In genomic region chr2:69578206-69578605, GRCm38 (mm10) we compare ENCODE assay signal across 28 mouse cellular contexts. TPM values are rescaled to one million over a fixed set of nuclear protein-coding genes. Genes with fewer than 3 reads are reported as not detected.
DNase-seq lines count a peak whose midpoint lies in the region; ATAC-seq and TF ChIP-seq lines count a peak whose summit lies in the region.
"Had no signal": no experiment of that assay in that cellular context is flagged by ENCODE, and none has a peak within 500 bp of the region (broad histone marks: within the 10 kb centered on the region; RNA-seq: fewer than 3 reads in every experiment).

No protein-coding gene starts in this region.

- no peak overlapping the region for H3K9ac ChIP-seq in hindbrain, embryonic 14.5 days
- H3K9ac ChIP-seq in hindbrain, embryonic 13.5 days, result no peak overlapping the region
- no peak overlapping the region for H3K9ac ChIP-seq in midbrain, embryonic 11.5 days (ENCODE audit: low read length)
- H3K9ac ChIP-seq: embryonic facial prominence, embryonic 15.5 days; hindbrain, embryonic 15.5 days; intestine, embryonic 15.5 days; limb, embryonic 15.5 days; liver, embryonic 13.5 days; neural tube, embryonic 12.5 days; stomach, embryonic 15.5 days had no signal

- no peaks in the 10 kb centered on the region for H3K36me3 ChIP-seq in hindbrain, embryonic 14.5 days (replicated peaks; ENCODE audit: control insufficient read depth, insufficient read depth)
- H3K36me3 ChIP-seq in hindbrain, embryonic 13.5 days, result no peaks in the 10 kb centered on the region
- no peaks in the 10 kb centered on the region for H3K36me3 ChIP-seq in midbrain, embryonic 11.5 days (ENCODE audit: control insufficient read depth, insufficient read depth, low read length)
- no peaks in the 10 kb centered on the region for H3K36me3 ChIP-seq in midbrain, embryonic 10.5 days
- H3K36me3 ChIP-seq: embryonic facial prominence, embryonic 10.5 days; embryonic facial prominence, embryonic 15.5 days; hindbrain, embryonic 15.5 days; intestine, embryonic 15.5 days; limb, embryonic 10.5 days; limb, embryonic 15.5 days; liver, embryonic 13.5 days; neural tube, embryonic 12.5 days; stomach, embryonic 15.5 days had no signal

- no peaks in the 10 kb centered on the region for H3K9me3 ChIP-seq in hindbrain, embryonic 14.5 days (ENCODE audit: control insufficient read depth, low read length)
- H3K9me3 ChIP-seq in hindbrain, embryonic 13.5 days, result no peaks in the 10 kb centered on the region
- no peaks in the 10 kb centered on the region for H3K9me3 ChIP-seq in midbrain, embryonic 11.5 days (ENCODE audit: control insufficient read depth, low read length)
- H3K9me3 ChIP-seq in midbrain, embryonic 10.5 days (replicated peaks), result no peaks in the 10 kb centered on the region
- H3K9me3 ChIP-seq: embryonic facial prominence, embryonic 10.5 days; embryonic facial prominence, embryonic 15.5 days; hindbrain, embryonic 15.5 days; intestine, embryonic 15.5 days; limb, embryonic 10.5 days; limb, embryonic 15.5 days; liver, embryonic 13.5 days; neural tube, embryonic 12.5 days; stomach, embryonic 15.5 days had no signal

- DNase-seq in hindbrain, embryonic 14.5 days (ENCODE audit: low spot score), result peak; percentile 67
- peak; percentile 70 for DNase-seq in midbrain, embryonic 11.5 days (ENCODE audit: low spot score, missing footprints)
- DNase-seq in midbrain, embryonic 10.5 days (ENCODE audit: low spot score), result no peak
- DNase-seq in NIH3T3 (ENCODE audit: low read depth), result peak; percentile 10
- DNase-seq in brain, embryonic 14.5 days (ENCODE audit: low read depth), result peak; percentile 79
- DNase-seq: adrenal gland, adult 2 months; adrenal gland, postnatal 36 days; B cell, adult 2 months; cerebellum, adult 8-10 months; cerebellum, postnatal 25 days; gastrocnemius, postnatal 10 days; kidney, adult 8-10 months; kidney, postnatal 10 days; layer of hippocampus, postnatal 36 days; liver, embryonic 13.5 days; lung, adult 18-20 months; lung, postnatal 10 days; right cerebral cortex, postnatal 25 days had no signal

- H3K4me3 ChIP-seq in hindbrain, embryonic 14.5 days (replicated peaks; ENCODE audit: low read length), result no peak overlapping the region
- no peak overlapping the region for H3K4me3 ChIP-seq in hindbrain, embryonic 13.5 days
- no peak overlapping the region for H3K4me3 ChIP-seq in midbrain, embryonic 11.5 days (ENCODE audit: low read depth, low read length)
- H3K4me3 ChIP-seq in midbrain, embryonic 10.5 days, result no peak overlapping the region
- H3K4me3 ChIP-seq: embryonic facial prominence, embryonic 10.5 days; embryonic facial prominence, embryonic 15.5 days; hindbrain, embryonic 15.5 days; intestine, embryonic 15.5 days; limb, embryonic 10.5 days; limb, embryonic 15.5 days; liver, embryonic 13.5 days; neural tube, embryonic 12.5 days; stomach, embryonic 15.5 days had no signal

- no peaks in the 10 kb centered on the region for H3K4me1 ChIP-seq in hindbrain, embryonic 14.5 days (replicated peaks; ENCODE audit: control insufficient read depth, insufficient read depth, low read length)
- H3K4me1 ChIP-seq in hindbrain, embryonic 13.5 days (replicated peaks), result no peaks in the 10 kb centered on the region
- H3K4me1 ChIP-seq in midbrain, embryonic 11.5 days (ENCODE audit: control insufficient read depth, insufficient read depth, low read length), result peaks cover 7% of the 10 kb centered on the region; the same call in 1 of the 2 replicates
- H3K4me1 ChIP-seq in midbrain, embryonic 10.5 days, result peaks cover 41% of the 10 kb centered on the region
- H3K4me1 ChIP-seq: embryonic facial prominence, embryonic 10.5 days; embryonic facial prominence, embryonic 15.5 days; intestine, embryonic 15.5 days; limb, embryonic 10.5 days; limb, embryonic 15.5 days; liver, embryonic 13.5 days; stomach, embryonic 15.5 days had no signal

- TF ChIP-seq POLR2A in brain, embryonic 14.5 days (IDR thresholded peaks at IDR 0.05; ENCODE audit: borderline replicate concordance, extremely low read depth, insufficient read depth, insufficient read length, poor library complexity, severe bottlenecking), result no peak

- 66% methylated on average over 8 of the region's 8 CpGs for WGBS in hindbrain, embryonic 14.5 days
- WGBS in hindbrain, embryonic 13.5 days, result 71% methylated on average over 8 of the region's 8 CpGs
- 87% methylated on average over 8 of the region's 8 CpGs for WGBS in midbrain, embryonic 11.5 days
- 90% methylated on average over 8 of the region's 8 CpGs for WGBS in midbrain, embryonic 10.5 days

- no peak overlapping the region for H3K4me2 ChIP-seq in hindbrain, embryonic 14.5 days (replicated peaks)
- no peak overlapping the region for H3K4me2 ChIP-seq in hindbrain, embryonic 13.5 days
- no peak overlapping the region for H3K4me2 ChIP-seq in midbrain, embryonic 11.5 days
- H3K4me2 ChIP-seq: embryonic facial prominence, embryonic 15.5 days; hindbrain, embryonic 15.5 days; intestine, embryonic 15.5 days; limb, embryonic 15.5 days; liver, embryonic 13.5 days; neural tube, embryonic 12.5 days; stomach, embryonic 15.5 days had no signal

- ATAC-seq in hindbrain, embryonic 14.5 days (ENCODE audit: low FRiP score), result no peak
- no peak for ATAC-seq in hindbrain, embryonic 13.5 days (ENCODE audit: low FRiP score)
- ATAC-seq in midbrain, embryonic 11.5 days (ENCODE audit: low FRiP score), result no peak
- ATAC-seq: activated CD4-positive, CD25-positive, alpha-beta regulatory T cell, adult 4 months; intestine, embryonic 15.5 days had no signal

- H3K27ac ChIP-seq in hindbrain, embryonic 14.5 days, result no peak overlapping the region
- no peak overlapping the region for H3K27ac ChIP-seq in hindbrain, embryonic 13.5 days
- no peak overlapping the region for H3K27ac ChIP-seq in midbrain, embryonic 11.5 days (ENCODE audit: low read depth, low read length)
- no peak overlapping the region for H3K27ac ChIP-seq in midbrain, embryonic 10.5 days (replicated peaks)
- H3K27ac ChIP-seq: embryonic facial prominence, embryonic 10.5 days; embryonic facial prominence, embryonic 15.5 days; hindbrain, embryonic 15.5 days; intestine, embryonic 15.5 days; limb, embryonic 10.5 days; limb, embryonic 15.5 days; liver, embryonic 13.5 days; neural tube, embryonic 12.5 days; stomach, embryonic 15.5 days had no signal

- H3K27me3 ChIP-seq in hindbrain, embryonic 14.5 days (ENCODE audit: control insufficient read depth, insufficient read depth, low read length), result peaks cover under 1% of the 10 kb centered on the region; the same call in 1 of the 2 replicates
- H3K27me3 ChIP-seq in hindbrain, embryonic 13.5 days, result 0 out of 2 replicates have a peak, but pooled peaks cover 5% of the 10 kb centered on the region
- peaks cover 6% of the 10 kb centered on the region; the same call in 1 of the 2 replicates for H3K27me3 ChIP-seq in midbrain, embryonic 11.5 days (ENCODE audit: control insufficient read depth, insufficient read depth, low read length)
- peaks cover 31% of the 10 kb centered on the region for H3K27me3 ChIP-seq in midbrain, embryonic 10.5 days (ENCODE audit: low read depth, poor library complexity, severe bottlenecking)
- H3K27me3 ChIP-seq: intestine, embryonic 15.5 days; neural tube, embryonic 12.5 days; stomach, embryonic 15.5 days had no signal

- no peak for TF ChIP-seq CTCF in brain, embryonic 14.5 days (IDR thresholded peaks at IDR 0.05; ENCODE audit: borderline replicate concordance, extremely low read depth, insufficient read depth, insufficient read length)

RNA-seq across cellular contexts. Expression of gene Lrp2, which starts 7.7 kb away (rescaled TPM):
- 1.1 and 1.7 TPM in 2 replicates for polyA plus RNA-seq in hindbrain, embryonic 14.5 days (2014; fragmentation: Nextera tagmentation; extraction: Ambion mirVana)
- polyA plus RNA-seq in hindbrain, embryonic 13.5 days (2015; fragmentation: Nextera tagmentation; extraction: Ambion mirVana), result 0.98 and 1.3 TPM in 2 replicates
- 5.0 and 5.6 TPM in 2 replicates for polyA plus RNA-seq in midbrain, embryonic 11.5 days (2014; fragmentation: Nextera tagmentation; extraction: Ambion mirVana)
- 2.8 and 3.4 TPM in 2 replicates for polyA plus RNA-seq in midbrain, embryonic 10.5 days (2016; fragmentation: Nextera tagmentation; extraction: Ambion mirVana)
- polyA plus RNA-seq in brain, embryonic 14.5 days (2012; rRNA removed), result 2.0 and 3.4 TPM in 2 replicates
- polyA plus RNA-seq: limb, embryonic 15.5 days had no signal
